Mouse (Mus musculus) ES-Bruce4 (cell line): ENCODE data around the gene Scgb1b29.
"Not testable (repeated sequence)": the region's sequence is repeated elsewhere in the genome, so short reads cannot be mapped to it uniquely, and the experiment has no call there.

ENCODE experiments used
- CTCF ChIP-seq: IDR thresholded peaks from one replicate; pipeline ENCODE4 v1.8.1; 2011; ENCODE audit warnings: low read depth, low read length
- EP300 ChIP-seq: IDR thresholded peaks from 2 replicates; pipeline ENCODE4 v1.6.1; 2011; ENCODE audit warnings: low read depth, low read length; ENCODE audit not compliant: insufficient read depth

GRCm38 (mm10) chr7:32441241-32441640 lies at the start of gene Scgb1b29:
- not testable (repeated sequence) for TF ChIP-seq EP300, CTCF
